Mouse (Mus musculus) bone marrow, adult 2 months (tissue): ENCODE results near the gene Map4k4. TPM values are rescaled to one million over a fixed set of nuclear protein-coding genes. Genes with fewer than 3 reads are reported as not detected.

Source experiments
- H3K27ac ChIP-seq: fragments of 200-500 bp; 2 replicates; pipeline ENCODE4 v1.5.1; 2012; ENCODE audit warnings: low read depth, mild to moderate bottlenecking, control low read depth, inconsistent platforms, low read length; ENCODE audit not compliant: control insufficient read depth, poor library complexity, insufficient read depth
- H3K4me1 ChIP-seq: fragments of 200-500 bp; 2 replicates; pipeline ENCODE4 v1.6.1; 2011; ENCODE audit warnings: low read length; ENCODE audit not compliant: control insufficient read depth, insufficient read depth
- H3K4me3 ChIP-seq: fragments of 200-500 bp; replicated peaks from 2 replicates; pipeline ENCODE3; 2011; ENCODE audit warnings: mild to moderate bottlenecking, low read depth, low read length, control low read depth; ENCODE audit not compliant: control insufficient read depth
- CTCF ChIP-seq: fragments of 200-500 bp; IDR thresholded peaks from 2 replicates; pipeline ENCODE4 v1.5.1; 2011; ENCODE audit warnings: low read length, control low read depth; ENCODE audit not compliant: control insufficient read depth, insufficient read depth
- POLR2A ChIP-seq: fragments of 200-500 bp; IDR thresholded peaks from 2 replicates; pipeline ENCODE4 v1.6.1; 2011; ENCODE audit warnings: low read depth, mild to moderate bottlenecking, control low read depth, low read length, borderline replicate concordance; ENCODE audit not compliant: control insufficient read depth
- WGBS: fragments of 180-500 bp; shearing (Covaris S2); methylation state at CpG from one replicate; pipeline ENCODE4 v1.1.7; 2018; 5-methylcytosine and 5-hydroxymethylcytosine counted together
- polyA plus RNA-seq: library from polyadenylated mRNA; stranded (reverse); fragments of >200 nt; gene quantifications from 2 replicates; pipeline ENCODE4 v1.2.4, GENCODE M21; 2011; ENCODE audit warnings: low replicate concordance; ENCODE audit not compliant: missing spikeins, insufficient read depth, insufficient read length

Gene Map4k4
- polyA plus RNA-seq, 1 experiment, result 69.2 TPM

DNA sequence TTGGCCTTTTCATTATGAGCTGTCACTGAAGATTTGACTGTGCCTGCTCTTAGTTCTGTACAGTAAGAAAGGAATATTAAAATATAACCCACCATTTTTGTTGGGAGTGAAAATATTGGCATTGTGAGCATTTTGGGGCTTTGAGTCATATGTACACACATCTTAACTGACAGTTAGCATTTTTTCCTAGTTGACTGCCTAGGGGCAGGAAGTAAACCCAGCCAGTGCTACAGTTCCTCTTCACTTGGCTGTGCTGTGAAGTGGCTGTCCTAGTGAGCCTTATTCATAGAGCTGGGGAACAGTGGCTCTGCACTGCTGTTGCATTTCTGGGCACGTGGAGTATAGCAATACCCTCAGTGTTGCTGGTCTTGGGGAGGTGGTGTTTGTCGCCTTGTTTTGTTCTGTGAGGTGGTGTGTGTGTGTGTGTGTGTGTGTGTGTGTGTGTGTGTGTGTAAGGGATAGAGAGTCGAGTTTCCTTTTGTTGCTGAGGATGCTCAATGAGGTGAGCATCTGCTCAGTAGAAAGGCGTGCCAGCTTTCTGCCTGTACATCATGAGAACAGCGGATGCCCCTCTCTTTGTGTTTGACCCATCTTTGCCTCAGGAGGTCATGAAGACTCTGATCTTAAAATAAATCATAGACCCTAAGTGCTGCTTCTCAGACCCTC is 43.7 kb downstream of the Map4k4 start:
- H3K4me1 ChIP-seq, result peaks cover 5% of the 10 kb centered on the region; the same call in 1 of the 2 replicates
- WGBS, result 39% methylated on average over 5 of the region's 5 CpGs
- no peak overlapping the region for H3K27ac ChIP-seq
- H3K4me3 ChIP-seq, result no peak overlapping the region
- TF ChIP-seq CTCF (no peak), POLR2A (no peak)

DNA sequence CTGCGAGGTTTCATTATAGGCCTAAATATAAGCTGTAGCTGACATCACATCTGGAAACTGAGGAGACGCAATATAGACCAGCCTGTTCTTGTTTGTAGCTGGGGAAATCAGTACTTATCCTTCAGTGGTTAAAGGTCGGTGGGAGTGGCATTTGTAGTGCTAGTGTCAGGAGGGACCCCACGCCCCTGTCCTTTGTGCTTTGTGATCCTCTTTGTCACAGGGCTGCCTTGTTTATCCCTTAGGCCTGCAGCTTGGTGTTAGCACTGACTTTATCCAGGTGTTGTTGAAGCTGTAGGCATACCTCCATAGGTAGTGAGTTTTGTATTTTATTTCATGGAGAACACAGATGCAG is 44.2 kb downstream of the Map4k4 start:
- H3K27ac ChIP-seq, result no peak overlapping the region
- H3K4me1 ChIP-seq, result peaks cover 5% of the 10 kb centered on the region; the same call in 1 of the 2 replicates
- no peak for TF ChIP-seq CTCF
- no peak overlapping the region for H3K4me3 ChIP-seq
- WGBS, result 74% methylated on average over 4 of the region's 4 CpGs

DNA sequence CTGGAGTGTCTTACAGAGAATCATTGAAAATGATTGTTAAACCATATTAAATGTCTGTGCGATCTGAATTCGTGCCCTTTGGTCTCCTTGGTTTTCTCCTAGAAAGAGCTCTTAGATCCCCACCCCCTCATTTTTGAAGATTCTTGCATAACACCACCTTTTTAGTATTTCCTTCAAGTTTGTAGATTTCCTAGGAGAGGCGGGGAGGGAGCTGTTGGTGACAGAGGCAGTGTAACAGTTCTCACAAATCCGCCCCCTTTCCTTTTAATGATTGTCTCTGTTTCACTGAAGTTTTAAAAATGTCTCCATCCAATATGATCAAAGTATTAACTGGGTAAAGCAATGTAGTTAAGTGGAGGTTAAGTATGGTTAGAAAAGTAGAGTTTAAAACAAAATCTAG is 45.7 kb downstream of the Map4k4 start:
- Histone ChIP-seq H3K4me3 (no peak overlapping the region), H3K4me1 (peaks cover 5% of the 10 kb centered on the region; the same call in 1 of the 2 replicates), H3K27ac (no peak overlapping the region)
- WGBS, result 64% methylated on average over 4 of the region's 4 CpGs
- TF ChIP-seq CTCF (no peak), POLR2A (no peak)

DNA sequence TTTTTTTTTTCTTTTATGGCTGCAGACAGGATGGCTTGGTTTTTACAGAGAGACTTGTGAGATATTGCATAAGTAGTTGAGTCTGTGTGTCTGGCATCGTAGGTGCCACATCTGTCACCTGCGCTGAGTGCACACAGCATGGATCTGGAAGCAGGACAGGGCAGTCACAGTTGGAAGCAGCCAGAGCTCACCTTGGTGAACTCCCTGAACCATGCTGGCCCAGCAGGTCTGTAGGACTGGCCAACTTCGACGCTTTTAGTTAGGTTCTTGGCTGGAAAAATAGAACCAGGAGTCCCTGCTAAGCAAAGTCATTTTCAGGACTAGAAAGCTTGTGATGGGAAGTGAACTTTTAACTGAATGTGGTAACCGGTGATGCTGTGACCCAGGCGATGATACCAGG is 46.5 kb downstream of the Map4k4 start:
- no peak overlapping the region for H3K27ac ChIP-seq
- WGBS, result 84% methylated on average over 6 of the region's 6 CpGs
- H3K4me1 ChIP-seq, result peaks cover 5% of the 10 kb centered on the region; the same call in 1 of the 2 replicates
- no peak overlapping the region for H3K4me3 ChIP-seq
- no peak for TF ChIP-seq POLR2A
- no peak for TF ChIP-seq CTCF

DNA sequence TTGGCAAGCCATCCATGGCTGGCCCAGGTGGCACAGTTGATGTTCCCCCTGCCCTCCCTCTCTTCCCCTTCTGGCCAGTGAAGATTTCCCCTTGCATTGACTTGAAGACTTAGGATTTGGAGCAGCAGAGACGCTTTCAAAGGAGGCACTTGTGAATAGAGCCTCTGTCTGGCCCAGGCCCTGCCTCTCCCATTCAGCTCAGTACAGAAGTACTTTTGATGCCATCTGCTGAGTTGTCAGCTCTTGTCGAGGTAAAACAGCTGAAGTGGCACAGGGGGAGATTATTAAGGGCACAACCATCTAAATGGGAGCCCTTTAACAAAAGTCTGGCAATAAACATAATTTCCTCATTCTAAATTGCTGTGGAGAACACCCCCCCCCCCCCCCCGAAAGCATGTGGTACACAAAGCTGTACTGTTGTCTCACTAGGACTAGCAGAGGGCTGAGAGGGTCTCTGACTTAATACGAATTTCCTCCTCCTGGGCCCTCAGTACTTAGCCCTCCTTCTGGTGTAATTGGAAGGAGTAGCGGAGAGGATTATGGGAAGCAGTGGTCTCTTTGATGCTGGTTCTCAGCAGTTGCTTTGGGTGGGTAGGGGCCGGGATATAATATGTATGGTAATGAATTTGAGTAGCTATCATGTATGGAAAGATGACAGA is 47.1 kb downstream of the Map4k4 start:
- peaks cover 5% of the 10 kb centered on the region; the same call in 1 of the 2 replicates for H3K4me1 ChIP-seq
- no peak overlapping the region for H3K27ac ChIP-seq
- H3K4me3 ChIP-seq, result no peak overlapping the region
- WGBS, result 70% methylated on average over 6 of the region's 6 CpGs
- TF ChIP-seq CTCF (no peak), POLR2A (no peak)

DNA sequence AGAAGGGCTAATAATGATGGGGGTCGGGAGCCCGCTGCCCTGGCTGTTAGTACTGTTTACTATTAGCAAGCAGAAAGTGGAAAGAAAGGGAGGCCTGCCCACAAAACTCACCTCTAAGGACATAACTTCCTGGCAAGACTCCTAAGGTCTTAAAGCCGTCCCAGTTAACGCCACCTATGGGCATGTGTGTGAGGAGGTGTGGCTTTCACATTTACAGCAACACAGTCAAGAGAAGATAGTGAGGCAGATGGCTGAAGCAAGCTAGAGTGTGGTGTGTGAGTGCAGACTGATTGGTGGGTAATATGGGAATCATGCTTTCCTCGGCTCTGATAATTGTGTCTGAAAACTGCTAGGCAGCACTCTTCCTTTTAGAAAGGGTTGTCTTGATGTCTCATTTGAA is 48.5 kb downstream of the Map4k4 start:
- WGBS, result 33% methylated on average over 5 of the region's 5 CpGs
- H3K27ac ChIP-seq, result no peak overlapping the region
- no peak for TF ChIP-seq POLR2A
- no peak for TF ChIP-seq CTCF
- no peak overlapping the region for H3K4me3 ChIP-seq
- H3K4me1 ChIP-seq, result peaks cover 5% of the 10 kb centered on the region; the same call in 1 of the 2 replicates

- 42% methylated on average over 10 of the region's 10 CpGs for WGBS
- peaks cover 2% of the 10 kb centered on the region; the same call in 1 of the 2 replicates for H3K4me1 ChIP-seq
- H3K4me3 ChIP-seq, result no peak overlapping the region
- TF ChIP-seq CTCF (no peak), POLR2A (no peak)
- H3K27ac ChIP-seq, result no peak overlapping the region
Measured at GRCm38 (mm10) chr1:39949790-39950462, 49.2 kb downstream of the Map4k4 start.

DNA sequence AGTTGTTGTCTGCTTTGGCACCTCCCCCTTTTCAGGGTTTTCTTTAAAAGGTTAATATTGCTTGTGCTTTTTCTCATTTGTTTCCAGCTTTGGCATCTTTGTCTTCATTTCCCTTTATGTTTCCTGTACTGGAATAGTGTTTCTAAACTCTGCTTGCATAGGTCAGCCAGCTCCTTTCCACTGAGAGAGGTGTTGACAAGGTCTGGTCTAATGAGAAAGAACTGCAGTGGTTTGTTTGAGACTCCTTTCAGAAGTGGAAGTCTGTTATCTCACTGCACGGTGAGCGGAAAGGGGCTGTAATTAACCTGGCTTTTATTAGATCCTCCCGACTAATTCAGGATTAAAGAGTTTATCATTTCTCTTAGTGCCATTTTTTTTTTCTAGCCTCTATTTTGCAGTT is 49.9 kb downstream of the Map4k4 start:
- no peak overlapping the region for H3K4me3 ChIP-seq
- 33% methylated on average over 3 of the region's 3 CpGs for WGBS
- H3K27ac ChIP-seq, result no peak overlapping the region
- peaks cover 2% of the 10 kb centered on the region; the same call in 1 of the 2 replicates for H3K4me1 ChIP-seq
- TF ChIP-seq POLR2A, result no peak
- no peak for TF ChIP-seq CTCF

- Histone ChIP-seq H3K4me3 (no peak overlapping the region), H3K27ac (no peak overlapping the region), H3K4me1 (no peaks in the 10 kb centered on the region; the same call in 1 of the 2 replicates)
- WGBS, result 59% methylated on average over 3 of the region's 3 CpGs
- TF ChIP-seq CTCF (no peak), POLR2A (no peak)
Measured at GRCm38 (mm10) chr1:39954652-39955051, 53.9 kb downstream of the Map4k4 start.
